In genomic region chr12:51678844-51679243, GRCm38 (mm10) we compare ENCODE assay signal across 9 mouse cellular contexts. TPM values are rescaled to one million over a fixed set of nuclear protein-coding genes. Genes with fewer than 3 reads are reported as not detected.
A peak's percentile ranks its signal among the peaks of the same experiment; 100 is the strongest.
DNase-seq lines count a peak whose midpoint lies in the region; ATAC-seq and TF ChIP-seq lines count a peak whose summit lies in the region.
"Had no signal": no experiment of that assay in that cellular context is flagged by ENCODE, and none has a peak within 500 bp of the region (broad histone marks: within the 10 kb centered on the region; RNA-seq: fewer than 3 reads in every experiment).

No protein-coding gene starts in this region.

- peak overlapping the region; percentile 19 for H3K27ac ChIP-seq in heart, postnatal 0 days (ENCODE audit: low read depth)
- H3K27ac ChIP-seq in liver, embryonic 11.5 days (ENCODE audit: low read depth, low read length): no peak overlapping the region
- H3K27ac ChIP-seq: limb, embryonic 13.5 days had no signal

- peak; percentile 30 for DNase-seq in heart, postnatal 0 days (ENCODE audit: low spot score)
- no peak for DNase-seq in heart, postnatal 4 days
- peak; percentile 20 for DNase-seq in CD4-positive, CD25-positive, alpha-beta regulatory T cell, adult 2 months (ENCODE audit: low read depth, low spot score)
- peak; percentile 36 to 49 for DNase-seq in cerebellum, adult 18-20 months
- no peak for DNase-seq in liver, embryonic 11.5 days (ENCODE audit: low spot score)
- DNase-seq in urinary bladder, postnatal 36 days (ENCODE audit: low spot score in 2 of 2): no peak
- no peak for DNase-seq in thymus, postnatal 14 days
- DNase-seq in ovary, postnatal 36 days (ENCODE audit: low spot score): no peak

- no peak for TF ChIP-seq CTCF in heart, postnatal 0 days (IDR thresholded peaks at IDR 0.05; ENCODE audit: low read depth)

- peaks cover 51% of the 10 kb centered on the region for H3K4me1 ChIP-seq in heart, postnatal 0 days (ENCODE audit: control insufficient read depth, insufficient read depth)
- peaks cover 6% of the 10 kb centered on the region; the same call in 1 of the 2 replicates for H3K4me1 ChIP-seq in liver, embryonic 11.5 days (replicated peaks; ENCODE audit: control insufficient read depth, insufficient read depth, low read length)

- 0 out of 2 replicates have a peak, but pooled peaks cover 5% of the 10 kb centered on the region for H3K36me3 ChIP-seq in heart, postnatal 0 days (replicated peaks; ENCODE audit: control insufficient read depth, insufficient read depth, low read length)
- no peaks in the 10 kb centered on the region for H3K36me3 ChIP-seq in liver, embryonic 11.5 days (ENCODE audit: control insufficient read depth, insufficient read depth, low read length)

- 33% methylated on average over 1 of the region's 1 CpGs for WGBS in heart, postnatal 0 days
- 72% methylated on average over 1 of the region's 1 CpGs for WGBS in liver, embryonic 11.5 days

- H3K4me3 ChIP-seq in heart, postnatal 0 days (ENCODE audit: low read depth, low read length): no peak overlapping the region
- no peak overlapping the region for H3K4me3 ChIP-seq in liver, embryonic 11.5 days (ENCODE audit: low read depth, low read length)
- H3K4me3 ChIP-seq: limb, embryonic 13.5 days had no signal

- no peak for TF ChIP-seq EP300 in heart, postnatal 0 days (IDR thresholded peaks at IDR 0.05; ENCODE audit: low read depth)

- no peak overlapping the region for H3K4me2 ChIP-seq in heart, postnatal 0 days (ENCODE audit: low read depth, low read length)
- no peak overlapping the region for H3K4me2 ChIP-seq in liver, embryonic 11.5 days
- H3K4me2 ChIP-seq: limb, embryonic 13.5 days had no signal

- no peaks in the 10 kb centered on the region for H3K27me3 ChIP-seq in heart, postnatal 0 days (ENCODE audit: control insufficient read depth, insufficient read depth, low read length)
- no peaks in the 10 kb centered on the region for H3K27me3 ChIP-seq in liver, embryonic 11.5 days (replicated peaks; ENCODE audit: control insufficient read depth, insufficient read depth, low read length)
- H3K27me3 ChIP-seq: limb, embryonic 13.5 days had no signal

- ATAC-seq in heart, postnatal 0 days (ENCODE audit: insufficient read depth, low read depth): no peak
- peak; percentile 41 for ATAC-seq in liver, embryonic 11.5 days (replicated peaks; ENCODE audit: low FRiP score)

- H3K9me3 ChIP-seq in heart, postnatal 0 days (replicated peaks; ENCODE audit: control insufficient read depth, low read length): no peaks in the 10 kb centered on the region
- H3K9me3 ChIP-seq in liver, embryonic 11.5 days (ENCODE audit: control insufficient read depth, low read length): no peaks in the 10 kb centered on the region
- H3K9me3 ChIP-seq: limb, embryonic 13.5 days had no signal

- no peak overlapping the region for H3K9ac ChIP-seq in heart, postnatal 0 days (replicated peaks; ENCODE audit: low read depth, low read length)
- no peak overlapping the region for H3K9ac ChIP-seq in liver, embryonic 11.5 days (ENCODE audit: low read depth, low read length)
- H3K9ac ChIP-seq: limb, embryonic 13.5 days had no signal

RNA-seq across cellular contexts. Expression of gene Ap4s1, which starts 12.0 kb away (rescaled TPM):
- total RNA-seq in heart, postnatal 0 days (2014; rRNA removed; ENCODE audit: low replicate concordance): 25.0 and 47.9 TPM in 2 replicates
- 47.0 and 47.1 TPM in 2 replicates for polyA plus RNA-seq in heart, postnatal 0 days (2015; fragmentation: Nextera tagmentation; extraction: Ambion mirVana)
- 10 to 100 TPM; 29.3 to 30.0 TPM for total RNA-seq in heart, postnatal 4 days (2021)
- 23.2 and 26.5 TPM in 2 replicates for polyA plus RNA-seq in liver, embryonic 11.5 days (2014; fragmentation: Nextera tagmentation; extraction: Ambion mirVana)

RNA-seq across cellular contexts. Expression of gene Strn3, which starts 12.9 kb away (rescaled TPM):
- 69.6 and 73.5 TPM in 2 replicates for total RNA-seq in heart, postnatal 0 days (2014; rRNA removed; ENCODE audit: low replicate concordance)
- polyA plus RNA-seq in heart, postnatal 0 days (2015; fragmentation: Nextera tagmentation; extraction: Ambion mirVana): 37.1 and 37.4 TPM in 2 replicates
- total RNA-seq in heart, postnatal 4 days (2021): 10 to 100 TPM; 90.7 to 91.0 TPM
- 30.3 and 31.0 TPM in 2 replicates for polyA plus RNA-seq in liver, embryonic 11.5 days (2014; fragmentation: Nextera tagmentation; extraction: Ambion mirVana)

Comparison
In these comparisons a context has a peak if more than half of its experiments do, and no peak if none do; other contexts are left out.
1. DNase-seq: peak in heart, postnatal 0 days (single experiment), CD4-positive, CD25-positive, alpha-beta regulatory T cell, adult 2 months (single experiment) and cerebellum, adult 18-20 months (2 of 2); none in heart, postnatal 4 days (single experiment), liver, embryonic 11.5 days (single experiment), urinary bladder, postnatal 36 days (0 of 2), thymus, postnatal 14 days (single experiment) and ovary, postnatal 36 days (single experiment).